Mouse (Mus musculus): ENCODE measurements at regions not wholly inside any gene's neighbourhood (a gene's known extent, or its start where the extent isn't known, plus 50 kb on each side); places are given as distances from the start of the nearest gene placed in this dataset.

DNA sequence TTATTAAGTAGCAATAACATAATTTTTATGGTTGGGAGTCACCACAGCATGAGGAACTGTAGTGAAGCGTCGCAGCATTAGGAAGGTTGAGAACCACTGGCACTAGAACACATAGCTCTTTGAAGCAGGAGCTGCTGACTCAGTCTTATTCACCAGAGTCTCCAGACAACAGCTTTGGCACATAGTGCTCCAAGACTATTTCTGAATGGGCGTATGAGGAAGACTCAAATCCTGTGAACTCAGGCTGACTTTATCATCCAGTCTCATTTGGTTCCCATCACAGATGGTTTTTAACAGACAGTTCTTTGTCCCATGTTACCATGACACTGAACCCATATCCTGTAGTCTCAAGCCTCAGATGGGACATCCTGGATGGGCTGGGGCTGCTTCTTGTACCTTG, 282.5 kb downstream of the 4933412E24Rik start:
- no peak for TF ChIP-seq CTCF (IDR thresholded peaks at IDR 0.05; ENCODE audit: low read depth)
- H3K27me3 ChIP-seq (replicated peaks; ENCODE audit: control insufficient read depth, insufficient read depth, low read length) = no peaks in the 10 kb centered on the region
- H3K4me1 ChIP-seq (replicated peaks; ENCODE audit: control insufficient read depth, insufficient read depth, low read length) = peaks cover 3% of the 10 kb centered on the region; the same call in 1 of the 2 replicates
- no peaks in the 10 kb centered on the region for H3K36me3 ChIP-seq (ENCODE audit: control insufficient read depth, insufficient read depth)
- ATAC-seq = no peak
- H3K4me2 ChIP-seq (replicated peaks; ENCODE audit: low read depth) = no peak overlapping the region
- H3K4me3 ChIP-seq (ENCODE audit: low read depth, low read length) = no peak overlapping the region
- 88% methylated on average over 3 of the region's 3 CpGs for WGBS
- no peak overlapping the region for H3K9ac ChIP-seq (ENCODE audit: low read depth, low read length)
- no peak overlapping the region for H3K27ac ChIP-seq (ENCODE audit: low read depth, low read length)
- H3K9me3 ChIP-seq (ENCODE audit: control insufficient read depth) = no peaks in the 10 kb centered on the region

DNA sequence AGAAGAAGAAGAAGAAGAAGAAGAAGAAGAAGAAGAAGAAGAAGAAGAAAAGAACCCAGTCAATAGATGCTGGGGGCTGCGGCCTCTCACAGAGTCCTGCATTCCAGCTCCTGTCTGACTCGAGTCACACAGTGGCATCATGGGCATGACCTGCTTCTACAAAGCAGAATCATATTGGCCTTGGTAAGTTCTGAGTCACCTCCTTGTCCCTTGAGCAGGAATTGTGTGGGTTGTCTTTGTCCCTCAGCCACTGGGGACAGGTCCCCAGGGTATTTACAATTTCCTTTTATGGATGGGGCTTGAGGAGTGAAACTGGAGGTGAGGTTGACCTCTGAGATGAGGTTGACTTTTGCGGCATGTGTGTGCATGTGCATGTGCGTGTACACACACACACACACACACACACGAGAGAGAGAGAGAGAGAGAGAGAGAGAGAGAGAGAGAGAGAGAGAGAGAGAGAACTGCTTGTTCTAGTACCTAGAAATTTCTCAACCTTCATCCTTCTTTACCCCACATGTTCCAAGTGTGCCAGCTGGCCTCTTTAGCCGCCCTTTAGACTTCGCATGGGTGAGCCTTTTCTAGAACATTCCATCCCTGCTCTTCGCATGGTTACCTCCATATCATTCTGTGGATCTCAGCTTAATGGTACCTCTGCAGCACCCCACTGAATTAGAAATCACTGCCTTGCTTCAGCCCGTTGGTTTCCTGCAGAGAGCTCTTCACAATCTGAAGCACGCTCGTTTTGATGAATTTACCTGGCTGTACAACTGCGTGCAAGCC, 283.2 kb downstream of the 4933412E24Rik start:
- H3K9me3 ChIP-seq (ENCODE audit: control insufficient read depth) = no peaks in the 10 kb centered on the region
- H3K36me3 ChIP-seq (ENCODE audit: control insufficient read depth, insufficient read depth) = no peaks in the 10 kb centered on the region
- no peak overlapping the region for H3K9ac ChIP-seq (ENCODE audit: low read depth, low read length)
- no peak overlapping the region for H3K27ac ChIP-seq (ENCODE audit: low read depth, low read length)
- H3K27me3 ChIP-seq (replicated peaks; ENCODE audit: control insufficient read depth, insufficient read depth, low read length) = no peaks in the 10 kb centered on the region
- H3K4me2 ChIP-seq (replicated peaks; ENCODE audit: low read depth) = no peak overlapping the region
- no peak for TF ChIP-seq CTCF (IDR thresholded peaks at IDR 0.05; ENCODE audit: low read depth)
- no peak overlapping the region for H3K4me3 ChIP-seq (ENCODE audit: low read depth, low read length)
- 81% methylated on average over 11 of the region's 12 CpGs for WGBS
- peaks cover 3% of the 10 kb centered on the region; the same call in 1 of the 2 replicates for H3K4me1 ChIP-seq (replicated peaks; ENCODE audit: control insufficient read depth, insufficient read depth, low read length)
- no peak for ATAC-seq

- WGBS = 68% methylated on average over 8 of the region's 8 CpGs
- Histone ChIP-seq H3K4me3 (ENCODE audit: low read depth, low read length) (no peak overlapping the region), H3K4me1 (replicated peaks; ENCODE audit: control insufficient read depth, insufficient read depth, low read length) (no peaks in the 10 kb centered on the region), H3K4me2 (replicated peaks; ENCODE audit: low read depth) (no peak overlapping the region), H3K27ac (ENCODE audit: low read depth, low read length) (no peak overlapping the region), H3K9ac (ENCODE audit: low read depth, low read length) (no peak overlapping the region), H3K9me3 (ENCODE audit: control insufficient read depth) (no peaks in the 10 kb centered on the region), H3K36me3 (ENCODE audit: control insufficient read depth, insufficient read depth) (no peaks in the 10 kb centered on the region), H3K27me3 (replicated peaks; ENCODE audit: control insufficient read depth, insufficient read depth, low read length) (no peaks in the 10 kb centered on the region)
- TF ChIP-seq CTCF (IDR thresholded peaks at IDR 0.05; ENCODE audit: low read depth) = no peak
- no peak for ATAC-seq
These were observed 285.3 kb downstream of the 4933412E24Rik start for GRCm38 (mm10) chr15:59731129-59731528.

- no peak overlapping the region for H3K4me3 ChIP-seq (ENCODE audit: low read depth, low read length)
- ATAC-seq = no peak
- H3K4me1 ChIP-seq (replicated peaks; ENCODE audit: control insufficient read depth, insufficient read depth, low read length) = no peaks in the 10 kb centered on the region
- no peaks in the 10 kb centered on the region for H3K9me3 ChIP-seq (ENCODE audit: control insufficient read depth)
- H3K36me3 ChIP-seq (ENCODE audit: control insufficient read depth, insufficient read depth) = no peaks in the 10 kb centered on the region
- no peak for TF ChIP-seq CTCF (IDR thresholded peaks at IDR 0.05; ENCODE audit: low read depth)
- H3K9ac ChIP-seq (ENCODE audit: low read depth, low read length) = no peak overlapping the region
- WGBS = 74% methylated on average over 11 of the region's 11 CpGs
- no peak overlapping the region for H3K4me2 ChIP-seq (replicated peaks; ENCODE audit: low read depth)
- H3K27ac ChIP-seq (ENCODE audit: low read depth, low read length) = no peak overlapping the region; the same call in 1 of the 2 replicates
- H3K27me3 ChIP-seq (replicated peaks; ENCODE audit: control insufficient read depth, insufficient read depth, low read length) = no peaks in the 10 kb centered on the region
These were observed 287.4 kb downstream of the 4933412E24Rik start for GRCm38 (mm10) chr15:59728817-59729560.

DNA sequence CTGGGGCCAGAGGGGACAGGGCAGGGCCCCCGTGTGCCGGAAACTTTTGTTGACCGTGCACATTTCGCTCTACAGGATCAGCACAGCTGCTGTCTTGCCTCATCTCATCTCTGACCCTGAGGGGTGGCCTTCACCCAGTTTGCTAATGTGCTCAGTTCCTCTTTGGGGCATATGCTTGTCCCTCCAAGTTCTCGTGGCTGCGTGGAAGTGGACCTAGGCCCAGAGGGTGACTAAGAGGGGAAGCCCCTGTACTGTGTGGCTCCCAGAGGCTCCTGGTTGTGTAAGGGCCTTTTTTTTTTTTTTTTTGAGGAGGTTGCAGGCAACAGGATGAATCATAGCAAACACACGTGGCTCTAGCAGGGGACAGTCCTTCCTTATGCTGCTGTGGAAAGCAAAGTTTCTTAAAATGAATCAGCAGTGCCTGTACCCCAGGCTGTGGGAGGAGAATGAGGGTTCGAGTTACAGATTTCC, 288.2 kb downstream of the 4933412E24Rik start:
- Histone ChIP-seq H3K4me1 (replicated peaks; ENCODE audit: control insufficient read depth, insufficient read depth, low read length) (no peaks in the 10 kb centered on the region), H3K4me3 (ENCODE audit: low read depth, low read length) (no peak overlapping the region), H3K9me3 (ENCODE audit: control insufficient read depth) (no peaks in the 10 kb centered on the region), H3K9ac (ENCODE audit: low read depth, low read length) (no peak overlapping the region), H3K4me2 (replicated peaks; ENCODE audit: low read depth) (no peak overlapping the region), H3K27me3 (replicated peaks; ENCODE audit: control insufficient read depth, insufficient read depth, low read length) (no peaks in the 10 kb centered on the region), H3K27ac (ENCODE audit: low read depth, low read length) (peak overlapping the region; percentile 41; the same call in 1 of the 2 replicates), H3K36me3 (ENCODE audit: control insufficient read depth, insufficient read depth) (no peaks in the 10 kb centered on the region)
- WGBS = 30% methylated on average over 8 of the region's 8 CpGs
- peak; percentile 85 for ATAC-seq
- no peak for TF ChIP-seq CTCF (IDR thresholded peaks at IDR 0.05; ENCODE audit: low read depth)

DNA sequence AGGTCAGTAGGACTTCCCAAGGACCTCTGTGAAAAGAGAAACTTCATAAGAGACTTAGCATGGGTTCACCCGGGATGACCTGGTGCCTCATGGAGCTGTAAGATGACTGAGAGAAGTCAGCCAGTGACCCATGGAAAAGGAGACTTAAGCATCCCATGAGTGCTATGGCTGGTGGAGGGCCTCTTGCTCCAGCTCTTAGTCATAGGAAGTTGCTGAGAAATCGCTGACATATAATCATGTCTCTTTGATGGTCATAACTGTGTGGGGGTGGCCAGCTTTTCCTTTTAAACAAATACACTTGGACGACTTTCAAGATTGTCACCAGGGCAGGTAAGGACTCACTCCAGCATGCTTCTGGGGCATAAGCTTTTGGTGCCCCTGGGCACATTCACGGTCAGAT, 290.5 kb downstream of the 4933412E24Rik start:
- ATAC-seq = no peak
- Histone ChIP-seq H3K27ac (ENCODE audit: low read depth, low read length) (no peak overlapping the region), H3K4me3 (ENCODE audit: low read depth, low read length) (no peak overlapping the region), H3K4me1 (replicated peaks; ENCODE audit: control insufficient read depth, insufficient read depth, low read length) (no peaks in the 10 kb centered on the region), H3K36me3 (ENCODE audit: control insufficient read depth, insufficient read depth) (no peaks in the 10 kb centered on the region), H3K9ac (ENCODE audit: low read depth, low read length) (no peak overlapping the region), H3K4me2 (replicated peaks; ENCODE audit: low read depth) (no peak overlapping the region), H3K27me3 (replicated peaks; ENCODE audit: control insufficient read depth, insufficient read depth, low read length) (no peaks in the 10 kb centered on the region), H3K9me3 (ENCODE audit: control insufficient read depth) (no peaks in the 10 kb centered on the region)
- no peak for TF ChIP-seq CTCF (IDR thresholded peaks at IDR 0.05; ENCODE audit: low read depth)
- WGBS = 72% methylated on average over 4 of the region's 4 CpGs
